Mouse (Mus musculus): ENCODE measurements around the gene Fermt2.

Gene Fermt2

DNA sequence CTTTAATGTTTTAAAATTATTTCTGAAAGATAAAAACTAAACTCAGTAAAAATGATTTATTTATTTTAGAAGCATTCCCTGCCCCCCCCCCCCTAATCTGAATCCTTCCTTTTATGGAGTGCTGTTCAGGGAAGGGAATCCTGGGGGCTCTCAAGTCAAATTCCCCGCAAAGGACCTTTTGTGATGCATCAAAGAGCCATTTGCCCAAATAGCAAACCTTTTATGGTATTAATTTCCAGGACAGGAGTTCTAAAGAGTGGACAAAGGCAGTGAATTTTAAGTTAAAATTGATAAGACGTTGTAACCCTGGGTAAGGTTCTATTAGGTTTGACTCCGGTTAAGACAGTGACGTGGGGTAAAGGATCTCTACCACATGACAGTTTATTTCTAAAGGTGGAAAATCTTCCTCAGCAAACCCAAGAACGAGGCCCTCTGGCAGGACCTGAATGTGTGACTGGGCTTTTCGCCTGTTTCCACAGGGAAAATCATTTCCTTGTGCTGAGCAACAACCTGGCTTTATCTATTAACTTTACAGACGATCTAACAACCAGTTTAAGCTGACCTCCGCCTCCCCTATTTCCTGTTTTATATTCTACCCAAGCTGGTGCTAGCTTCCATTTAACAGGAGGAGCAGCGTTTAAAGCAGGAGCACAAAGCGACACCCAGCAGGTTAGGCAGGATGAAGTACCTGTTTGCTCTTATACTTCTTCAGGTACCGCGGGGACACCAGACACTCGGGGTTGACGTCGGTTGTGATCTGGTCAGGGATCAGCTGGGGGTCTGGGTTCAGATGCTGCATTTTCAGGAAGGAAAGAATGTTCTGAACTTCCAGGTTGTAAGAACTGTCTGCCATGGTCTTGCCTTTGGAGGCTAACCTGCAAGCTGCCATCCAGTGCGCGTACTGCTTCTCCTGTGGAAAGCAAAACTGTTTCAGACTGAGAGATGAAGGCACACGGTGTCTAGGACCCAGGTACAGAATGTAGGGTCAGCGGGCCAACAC lies 65.6 kb downstream of the Fermt2 start:
- no peak for DNase-seq (ENCODE audit: extremely low read depth, low read depth, low spot score)

DNA sequence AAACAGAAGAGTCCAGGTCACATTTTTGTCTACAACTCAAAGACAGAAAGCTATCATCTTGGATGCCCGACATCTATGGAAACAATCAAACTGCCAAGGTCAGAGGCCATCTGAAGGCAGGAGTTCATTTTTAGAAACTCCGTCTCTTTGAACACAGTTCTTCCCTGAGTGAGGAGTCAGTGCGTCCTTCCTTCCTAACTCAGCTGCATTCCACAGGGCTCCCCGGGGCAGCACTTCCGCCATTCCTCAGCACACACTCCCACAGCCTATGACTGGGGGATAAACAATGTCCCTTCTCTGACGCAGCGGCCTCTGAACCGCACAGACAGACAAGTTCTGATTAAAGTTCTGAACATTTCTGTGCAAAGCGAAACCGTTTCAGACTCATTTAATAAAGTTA lies 66.3 kb downstream of the Fermt2 start:
- DNase-seq (ENCODE audit: extremely low read depth, low read depth, low spot score) = no peak

DNA sequence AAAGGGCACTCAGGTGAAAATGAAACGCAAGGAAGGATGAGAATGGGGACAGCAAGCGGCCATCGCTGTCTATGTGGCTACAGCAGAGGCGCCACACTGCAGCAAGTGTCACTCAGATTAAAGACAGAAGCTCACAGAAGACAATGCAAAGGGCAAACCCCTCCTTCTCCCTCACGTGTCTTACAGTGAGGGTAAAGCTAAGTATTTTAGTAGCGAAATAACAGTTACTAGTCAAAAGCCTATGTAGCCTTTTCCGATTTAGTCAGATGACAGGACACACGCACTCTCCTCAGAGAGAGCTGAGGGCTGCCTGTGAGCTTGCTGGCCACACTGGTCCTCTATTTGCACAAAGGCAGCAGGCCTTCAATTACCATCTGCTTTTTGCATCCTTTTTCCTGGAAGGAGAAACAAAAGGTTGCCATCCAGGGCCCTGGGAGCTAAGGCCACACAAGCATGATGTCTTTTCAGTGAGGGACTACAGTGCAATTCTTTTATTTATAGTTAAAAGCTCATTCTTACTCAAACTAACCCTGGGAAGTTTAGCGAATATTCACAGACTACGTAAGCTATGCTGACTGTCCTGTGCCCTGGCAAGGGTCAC lies 66.9 kb downstream of the Fermt2 start:
- no peak for DNase-seq (ENCODE audit: extremely low read depth, low read depth, low spot score)

DNA sequence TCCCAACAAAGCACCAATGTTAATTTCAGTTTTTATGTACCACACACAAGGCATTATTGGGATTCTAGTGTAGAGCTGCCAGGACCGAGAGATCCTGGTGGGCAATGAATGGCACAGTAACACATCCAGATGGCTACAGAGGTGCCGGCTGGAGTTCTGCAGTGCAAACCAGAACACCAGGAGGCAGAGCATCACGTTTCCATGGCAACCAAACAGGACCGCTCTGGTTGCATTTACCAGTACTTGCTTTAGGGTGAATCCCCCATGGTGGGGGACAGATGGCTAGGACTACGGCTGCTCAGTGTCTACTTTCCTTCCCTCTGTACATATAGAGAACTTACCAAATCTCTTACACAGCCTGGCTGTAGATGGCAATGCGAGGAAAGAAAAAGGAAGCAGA lies 67.5 kb downstream of the Fermt2 start:
- no peak for DNase-seq (ENCODE audit: extremely low read depth, low read depth, low spot score)

DNA sequence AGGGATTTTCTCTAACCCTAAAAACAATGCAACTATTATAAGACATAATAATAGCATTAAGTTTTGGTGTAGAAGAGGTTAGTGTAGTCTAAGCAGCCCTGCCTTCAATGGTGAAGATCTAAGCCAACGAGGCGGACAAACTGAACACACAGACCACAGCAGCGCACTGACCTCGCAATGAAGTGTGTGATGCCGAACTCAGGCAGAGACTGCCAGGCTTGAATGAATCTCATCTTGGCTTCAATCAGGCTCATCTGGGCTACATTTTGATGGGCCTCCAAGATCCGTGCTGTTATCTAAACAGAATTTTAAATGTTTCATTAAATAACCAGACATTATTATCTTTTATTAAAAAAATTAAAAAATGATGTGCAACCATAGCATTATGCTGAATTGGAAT lies 68.0 kb downstream of the Fermt2 start:
- no peak for DNase-seq (ENCODE audit: extremely low read depth, low read depth, low spot score)

DNA sequence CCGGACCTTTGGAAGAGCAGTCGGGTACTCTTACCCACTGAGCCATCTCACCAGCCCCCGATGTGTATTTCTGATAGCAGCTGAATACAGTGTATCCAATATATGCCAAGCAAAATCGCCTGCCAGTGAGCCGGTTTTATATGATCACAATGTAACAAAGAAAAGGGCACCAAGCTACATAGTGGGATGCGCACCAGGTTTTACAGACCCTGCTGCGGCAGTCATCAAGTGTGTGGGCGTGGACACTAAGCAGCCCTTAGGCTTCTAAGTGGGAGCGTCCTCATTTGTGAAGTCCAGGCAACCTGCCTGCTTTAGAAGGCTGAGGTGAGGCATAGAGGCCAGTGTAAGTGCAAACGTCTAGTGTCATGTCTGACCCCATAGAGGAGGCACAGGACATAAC lies 69.4 kb downstream of the Fermt2 start:
- no peak for DNase-seq (ENCODE audit: extremely low read depth, low read depth, low spot score)

DNA sequence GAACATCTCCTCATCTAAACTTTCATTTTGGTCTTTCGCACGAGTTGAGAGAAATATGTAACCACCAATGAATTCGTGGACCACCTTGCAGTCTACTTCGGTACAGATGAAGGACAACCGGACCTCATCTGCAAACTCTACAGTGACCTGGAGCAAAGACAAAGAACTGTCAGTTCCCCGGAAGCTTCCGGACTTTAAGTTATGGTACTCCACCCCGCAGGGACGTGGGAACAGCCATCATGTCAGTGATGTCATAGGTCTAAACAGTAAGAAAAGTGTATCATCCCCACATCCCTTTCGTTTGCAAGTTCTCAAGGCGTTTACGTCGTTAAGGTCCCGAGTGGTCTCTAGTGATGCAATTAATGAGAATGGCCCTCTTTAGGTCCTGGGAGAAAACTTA lies 70.0 kb downstream of the Fermt2 start:
- no peak for DNase-seq (ENCODE audit: extremely low read depth, low read depth, low spot score)

DNA sequence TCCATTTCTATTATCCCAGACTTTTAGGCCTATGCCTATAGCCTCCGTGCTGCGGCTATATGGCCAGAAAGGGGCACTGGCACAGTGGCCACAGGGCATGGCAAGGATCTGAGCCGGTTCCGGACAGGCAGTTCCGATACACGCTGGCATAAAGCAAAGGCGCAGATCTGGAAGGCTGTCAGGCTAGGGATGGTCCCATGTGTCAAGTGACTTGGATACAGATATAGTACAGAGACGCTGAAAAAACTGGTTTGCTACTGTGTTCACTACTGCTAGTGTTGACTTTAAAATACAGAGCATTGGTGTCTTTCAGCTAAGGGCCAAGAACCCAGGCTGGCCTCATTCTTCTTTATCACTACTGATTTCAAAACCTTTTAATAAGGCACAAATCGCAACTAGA lies 72.9 kb downstream of the Fermt2 start:
- no peak for DNase-seq (ENCODE audit: extremely low read depth, low read depth, low spot score)

DNA sequence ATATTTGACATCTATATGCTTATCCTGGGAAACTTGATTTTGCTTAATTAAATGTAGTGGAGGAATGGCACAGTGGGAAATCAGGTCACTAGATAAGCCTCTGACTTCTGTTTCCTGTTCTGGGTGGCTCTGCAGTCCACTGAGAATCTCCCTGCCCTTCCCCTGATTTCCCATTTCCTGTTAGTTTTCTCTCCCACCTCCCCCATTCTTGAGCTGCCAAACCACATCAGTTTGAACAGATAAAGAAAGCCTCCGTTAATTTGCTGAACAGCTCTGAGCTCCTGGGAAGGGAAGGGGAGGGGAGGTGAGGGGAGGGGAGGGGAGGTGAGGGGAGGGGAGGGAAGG lies 73.4 kb downstream of the Fermt2 start:
- DNase-seq (ENCODE audit: extremely low read depth, low read depth, low spot score) = no peak

DNA sequence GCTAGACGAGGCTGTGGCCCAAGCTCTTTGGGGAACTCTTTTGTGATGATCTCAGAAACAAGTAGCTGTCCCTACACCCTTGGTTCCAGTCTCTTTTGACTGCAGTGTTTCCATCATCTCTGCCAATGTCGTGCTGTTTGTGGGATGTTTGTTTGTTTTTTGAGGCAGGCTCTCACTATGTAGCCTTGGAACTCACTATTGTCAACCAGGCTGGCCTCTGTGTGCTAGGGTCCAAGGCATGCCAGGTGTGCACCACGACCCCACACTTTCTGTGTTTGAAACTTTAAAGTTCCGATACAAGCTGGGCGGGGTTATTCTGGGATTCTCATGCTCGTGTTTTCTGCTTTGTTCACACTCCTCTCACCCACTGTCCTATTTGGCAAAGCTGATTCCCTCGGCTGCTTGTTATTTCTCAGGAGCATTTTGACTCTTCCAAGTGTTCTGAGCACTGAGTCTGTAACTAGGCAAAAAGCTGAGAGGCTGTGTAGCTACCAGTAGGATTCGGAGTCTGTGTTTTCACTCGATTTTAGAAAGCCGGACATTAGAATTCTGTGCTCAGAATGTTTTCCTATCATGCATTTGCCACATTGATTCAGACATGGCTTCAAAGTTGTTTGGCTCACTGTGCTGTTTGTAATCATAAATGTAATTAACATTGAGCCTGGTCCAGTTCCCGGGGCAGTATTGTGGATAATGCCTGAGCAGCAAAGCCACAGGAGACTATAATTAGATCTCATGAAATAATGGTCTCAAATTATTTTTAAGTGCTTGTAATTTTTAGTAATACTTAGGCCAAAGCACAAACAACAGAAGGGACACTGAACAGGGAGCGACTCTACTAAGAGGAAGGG lies 74.0 kb downstream of the Fermt2 start:
- no peak for DNase-seq (ENCODE audit: extremely low read depth, low read depth, low spot score)

DNA sequence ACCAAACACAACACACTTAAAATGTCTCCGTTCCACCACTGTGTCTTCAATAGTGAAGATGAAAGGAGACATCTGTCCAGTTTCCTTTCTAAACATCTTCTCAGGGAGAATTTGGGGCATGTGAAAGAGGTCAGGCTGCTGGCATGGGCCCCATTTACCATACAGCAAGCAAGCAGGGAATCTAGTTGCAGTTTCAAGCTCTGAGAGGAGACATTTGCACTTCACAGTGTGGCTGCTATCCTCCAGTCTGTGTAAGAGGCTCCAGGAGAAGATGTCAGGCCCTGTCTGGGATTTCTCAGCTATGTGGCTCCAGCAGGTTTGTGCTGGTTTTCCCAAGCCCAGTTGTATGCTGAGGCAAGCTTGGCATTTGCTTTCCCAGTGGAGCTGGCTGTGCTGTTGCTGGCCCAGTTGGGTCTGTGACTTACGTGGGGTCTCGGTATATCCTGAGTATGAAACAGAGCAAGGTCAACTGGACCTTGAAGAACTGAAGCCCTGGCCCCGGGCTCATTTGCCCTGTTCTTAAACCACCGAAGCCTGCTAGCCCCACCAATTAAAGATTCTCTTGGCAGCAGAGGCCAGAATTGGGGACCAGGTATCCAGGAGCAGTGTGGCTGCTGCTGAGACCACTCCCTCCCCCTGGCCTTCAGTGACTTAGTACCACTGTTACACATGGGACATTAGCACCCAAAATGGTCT lies 76.2 kb downstream of the Fermt2 start:
- no peak for DNase-seq (ENCODE audit: extremely low read depth, low read depth, low spot score)

DNA sequence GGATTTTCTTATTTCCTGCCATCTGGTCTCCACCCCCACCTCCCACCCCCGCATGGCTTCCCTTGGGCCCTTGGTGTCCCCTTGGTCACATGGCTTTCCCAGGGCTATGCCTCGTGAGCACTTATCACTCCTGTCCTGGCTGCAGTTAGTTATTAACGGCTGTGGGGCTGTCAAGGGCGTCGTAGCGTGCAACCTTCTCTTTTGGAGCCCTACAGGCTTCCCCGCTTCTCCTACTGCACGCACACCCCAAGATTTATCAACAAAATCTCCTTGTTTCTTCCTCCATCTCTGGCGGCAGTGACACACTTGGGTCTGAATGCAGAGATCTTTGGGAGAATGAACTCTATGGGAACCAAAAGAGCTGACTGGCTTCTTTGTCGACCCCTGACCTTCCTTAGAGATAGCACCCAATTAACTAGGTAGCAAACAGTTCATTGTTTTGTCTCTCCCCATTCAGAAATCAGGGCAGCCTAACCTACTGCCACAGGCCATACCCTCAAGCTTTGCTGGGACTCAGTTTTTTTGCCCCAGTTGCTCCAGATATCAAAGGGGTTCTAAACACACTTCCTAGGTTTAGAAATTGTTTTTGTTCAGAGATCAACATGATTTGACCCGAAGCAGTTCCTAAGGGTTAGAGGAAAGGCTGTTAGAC lies 76.9 kb downstream of the Fermt2 start:
- no peak for DNase-seq (ENCODE audit: extremely low read depth, low read depth, low spot score)

DNA sequence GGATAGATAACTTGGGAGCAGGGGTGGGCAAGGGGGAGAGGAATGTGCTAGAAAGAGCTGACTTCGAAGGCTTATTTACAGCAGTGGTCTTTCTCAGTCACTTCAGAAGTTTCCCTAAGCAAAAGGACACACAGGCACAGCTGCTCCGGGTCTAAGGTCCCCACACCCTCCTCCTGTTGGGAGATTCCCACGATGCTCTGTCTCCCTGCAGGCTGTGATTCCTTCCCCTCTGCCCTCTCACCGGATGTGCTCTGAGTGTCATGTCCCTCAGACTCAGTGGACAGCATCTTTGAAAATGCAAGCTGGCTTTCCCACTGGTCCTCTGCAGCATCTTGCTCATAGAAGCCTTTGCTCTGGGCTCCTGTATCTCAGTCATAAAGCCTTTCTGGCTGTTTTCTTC lies 77.8 kb downstream of the Fermt2 start:
- no peak for DNase-seq (ENCODE audit: extremely low read depth, low read depth, low spot score)

DNA sequence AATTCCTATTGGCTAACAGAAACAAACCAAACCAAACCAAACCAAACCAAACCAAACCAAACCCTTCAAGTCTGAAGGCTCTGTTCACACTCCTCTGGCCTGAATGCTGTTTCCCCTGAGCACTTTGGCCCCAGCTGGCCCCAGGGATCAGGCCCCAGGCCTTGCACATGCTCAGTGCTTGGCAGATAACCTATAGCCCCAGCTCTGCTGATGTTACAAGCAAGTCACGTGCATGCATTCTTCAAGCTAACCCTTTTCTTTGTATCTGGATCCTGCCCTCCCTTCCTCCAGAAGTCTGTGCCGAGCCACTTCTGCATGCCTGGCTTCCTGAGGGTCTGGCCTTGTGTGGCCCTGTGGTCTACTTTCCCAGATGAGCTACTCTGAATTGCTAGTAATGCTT lies 78.8 kb downstream of the Fermt2 start:
- DNase-seq (ENCODE audit: extremely low read depth, low read depth, low spot score) = no peak

DNA sequence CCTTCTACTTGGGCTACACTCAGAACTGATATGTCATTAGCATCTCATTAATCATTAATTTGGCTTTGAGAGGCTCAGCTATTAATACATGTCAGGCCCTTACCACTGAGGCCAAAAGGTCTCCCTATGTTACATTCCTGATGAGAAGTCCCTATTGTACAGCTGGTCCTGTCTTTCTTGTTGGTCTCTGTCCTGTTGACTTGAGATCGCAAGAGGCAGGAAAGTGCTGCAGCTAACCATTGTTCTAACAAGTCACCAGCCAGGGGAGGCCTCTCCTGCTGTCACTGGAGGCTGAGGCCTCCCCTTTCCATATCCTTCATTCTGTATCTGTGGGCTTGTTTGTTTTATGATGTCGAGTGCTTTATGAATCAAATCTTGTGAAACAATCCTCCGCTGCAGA lies 83.1 kb downstream of the Fermt2 start:
- no peak for DNase-seq (ENCODE audit: extremely low read depth, low read depth, low spot score)

DNA sequence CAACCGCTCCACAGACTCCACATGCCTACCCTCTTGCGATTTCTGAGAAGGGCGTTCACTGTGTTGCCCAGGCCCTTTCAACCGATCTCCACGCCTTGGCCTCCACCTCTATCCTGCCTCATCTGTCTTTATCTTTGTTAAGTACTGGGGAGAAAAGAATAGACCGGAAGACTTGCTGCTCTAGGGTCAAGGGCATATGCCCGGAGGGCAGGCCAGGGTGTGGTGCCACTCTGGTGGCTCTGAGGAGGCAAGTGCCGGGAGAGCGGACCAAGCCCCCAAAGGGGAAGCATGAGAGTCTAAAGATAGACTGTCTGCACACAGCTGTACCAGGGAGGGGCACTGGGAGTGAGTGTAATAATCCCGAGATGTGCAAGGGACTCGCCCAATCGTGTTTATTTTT lies 84.5 kb downstream of the Fermt2 start:
- DNase-seq (ENCODE audit: extremely low read depth, low read depth, low spot score) = no peak

DNA sequence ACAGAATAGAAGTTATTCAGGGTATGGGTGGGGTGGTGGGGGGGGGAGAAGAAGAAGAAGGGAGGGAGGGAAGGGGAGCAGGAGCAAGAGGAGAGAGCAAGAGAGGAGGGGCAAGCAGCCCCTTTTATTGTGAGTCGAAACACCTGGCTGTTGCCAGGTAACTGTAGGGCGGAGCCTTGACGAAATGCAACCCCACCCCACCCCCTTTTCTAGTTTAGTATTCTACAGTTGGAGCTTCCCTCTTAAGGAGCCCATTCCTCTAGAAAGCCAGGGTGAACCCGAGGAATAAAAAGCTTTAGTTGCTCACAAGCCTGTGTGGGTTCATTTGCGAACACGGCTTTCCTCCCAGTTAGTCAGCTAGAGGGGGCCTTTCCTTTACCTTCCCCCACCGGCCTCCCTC lies 85.0 kb downstream of the Fermt2 start:
- no peak for DNase-seq (ENCODE audit: extremely low read depth, low read depth, low spot score)

DNA sequence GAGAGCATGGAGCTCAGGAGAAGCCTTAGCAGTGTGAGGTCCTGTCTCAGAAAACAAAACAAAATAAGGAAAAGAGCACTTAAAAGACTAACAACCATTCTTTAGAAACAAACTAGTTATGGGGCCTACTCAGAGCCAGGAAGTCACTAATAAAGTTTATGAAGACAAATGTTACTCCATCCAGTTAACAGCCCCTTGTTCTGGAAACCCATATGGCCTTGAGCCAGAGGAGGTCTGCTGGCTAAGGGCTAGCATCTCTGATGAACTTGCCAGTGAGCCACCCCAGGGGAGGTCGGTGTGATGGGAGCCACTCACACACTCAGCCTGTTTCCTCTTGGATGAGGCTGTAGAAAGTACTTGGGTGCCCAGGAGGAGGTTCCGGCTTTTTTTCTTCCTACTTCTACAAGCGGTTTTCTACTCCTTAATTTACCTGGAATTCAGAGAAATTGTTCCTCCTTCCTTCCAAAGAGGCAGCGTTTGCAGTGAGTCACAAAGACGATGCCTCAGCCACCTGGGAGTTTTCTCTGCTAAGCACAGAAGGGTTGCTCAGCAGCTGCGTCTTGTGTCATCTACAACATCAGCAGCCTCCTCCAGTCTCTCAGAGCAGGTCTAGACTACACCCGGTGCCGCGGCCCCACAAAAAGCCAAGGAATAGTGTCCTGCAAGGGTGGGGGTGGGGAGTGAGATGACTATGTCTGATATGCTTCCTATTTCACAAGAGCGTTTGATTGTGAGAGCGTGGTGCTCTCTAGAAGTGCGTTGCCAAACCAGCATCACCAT lies 86.9 kb downstream of the Fermt2 start:
- no peak for DNase-seq (ENCODE audit: extremely low read depth, low read depth, low spot score)

DNA sequence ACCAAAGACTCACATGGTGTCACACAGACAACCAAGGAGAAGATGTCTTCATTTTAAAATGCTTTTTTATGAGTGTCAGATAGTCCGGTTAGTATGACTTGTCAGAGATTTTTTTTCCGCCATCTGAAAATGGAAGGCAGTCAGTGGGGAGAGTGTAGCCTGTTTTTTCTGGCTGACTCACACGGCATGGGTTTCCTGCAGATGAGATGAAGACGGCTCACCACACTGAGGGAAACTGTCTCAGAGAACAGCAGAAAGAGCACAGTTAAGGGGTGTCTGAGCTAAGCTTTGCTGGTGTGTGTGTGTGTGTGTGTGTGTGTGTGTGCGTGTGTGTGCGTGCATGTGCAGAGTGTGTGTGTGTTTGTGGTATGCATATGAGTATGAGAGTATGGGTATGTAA lies 88.6 kb downstream of the Fermt2 start:
- DNase-seq (ENCODE audit: extremely low read depth, low read depth, low spot score) = no peak

DNA sequence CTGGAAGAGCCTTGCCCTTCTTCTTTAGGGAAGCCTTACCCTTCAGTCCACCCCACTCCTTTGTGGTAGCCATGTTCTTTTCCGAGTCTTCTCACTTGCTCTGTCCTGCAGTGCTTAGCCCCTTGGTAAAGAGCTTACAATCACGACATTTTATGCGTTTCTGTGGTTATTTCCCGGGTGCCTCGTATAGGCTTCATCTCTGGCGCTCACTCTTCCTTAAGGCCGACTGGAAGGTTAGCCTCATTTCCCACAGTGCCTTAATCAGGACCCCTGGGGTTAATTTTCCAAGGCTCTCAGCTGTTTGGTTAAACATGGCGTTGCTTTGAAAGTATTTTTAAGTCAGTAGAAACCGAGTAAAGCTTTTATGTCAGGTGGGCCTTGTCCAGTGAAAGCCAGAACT lies 90.5 kb downstream of the Fermt2 start:
- no peak for DNase-seq (ENCODE audit: extremely low read depth, low read depth, low spot score)

Measured in fat pad, adult 2 months (tissue).